Comparison of ENCODE assay signal across 19 mouse cellular contexts in the genomic region with DNA sequence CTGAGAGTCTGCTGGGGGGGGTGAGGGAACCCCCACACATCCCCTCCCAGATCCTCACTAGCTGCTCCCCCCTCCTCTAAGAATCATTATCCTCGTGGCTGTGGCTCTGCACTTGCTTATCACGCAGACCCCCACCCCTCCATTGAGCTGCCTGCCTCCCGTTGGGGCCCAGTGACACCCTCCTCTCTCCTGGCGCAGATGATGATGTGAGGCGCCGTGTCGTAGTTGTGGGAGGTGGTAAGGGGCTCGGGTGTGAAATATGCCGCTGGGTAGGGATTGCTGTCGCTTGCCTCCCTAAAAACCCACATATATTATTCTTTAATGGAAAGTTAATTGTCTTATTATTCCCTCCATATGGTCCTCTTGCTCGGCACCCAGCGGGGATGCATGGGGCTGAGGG. TPM values are rescaled to one million over a fixed set of nuclear protein-coding genes. Genes with fewer than 3 reads are reported as not detected.
A peak's percentile ranks its signal among the peaks of the same experiment; 100 is the strongest.
DNase-seq lines count a peak whose midpoint lies in the region; ATAC-seq lines count a peak whose summit lies in the region.
"Had no signal": no experiment of that assay in that cellular context is flagged by ENCODE, and none has a peak within 500 bp of the region (broad histone marks: within the 10 kb centered on the region; RNA-seq: fewer than 3 reads in every experiment).

No protein-coding gene starts in this region.

- H3K27ac ChIP-seq in heart, embryonic 10.5 days: peak overlapping the region; percentile 77; the same call in 1 of the 2 replicates
- H3K27ac ChIP-seq in heart, embryonic 12.5 days (ENCODE audit: poor library complexity, severe bottlenecking): no peak overlapping the region
- H3K27ac ChIP-seq in forebrain, embryonic 14.5 days (ENCODE audit: low read depth, low read length): 0 out of 2 replicates have a peak overlapping the region, but pooled peaks have one; percentile 14
- H3K27ac ChIP-seq in hindbrain, embryonic 14.5 days: peak overlapping the region; percentile 77
- peak overlapping the region; percentile 54; the same call in 1 of the 2 replicates for H3K27ac ChIP-seq in neural tube, embryonic 12.5 days
- H3K27ac ChIP-seq: lung, embryonic 15.5 days had no signal

- no peak overlapping the region for H3K4me3 ChIP-seq in heart, embryonic 10.5 days
- no peak overlapping the region for H3K4me3 ChIP-seq in heart, embryonic 12.5 days
- H3K4me3 ChIP-seq in forebrain, embryonic 14.5 days (ENCODE audit: low read depth, low read length): no peak overlapping the region
- no peak overlapping the region for H3K4me3 ChIP-seq in hindbrain, embryonic 14.5 days (replicated peaks; ENCODE audit: low read length)
- H3K4me3 ChIP-seq in neural tube, embryonic 12.5 days: no peak overlapping the region
- H3K4me3 ChIP-seq: embryonic facial prominence, embryonic 12.5 days; lung, embryonic 15.5 days had no signal

- peaks cover 31% of the 10 kb centered on the region; the same call in 1 of the 2 replicates for H3K27me3 ChIP-seq in heart, embryonic 10.5 days (ENCODE audit: insufficient read depth, poor library complexity, severe bottlenecking)
- H3K27me3 ChIP-seq in heart, embryonic 12.5 days (replicated peaks): peaks cover 38% of the 10 kb centered on the region
- no peaks in the 10 kb centered on the region for H3K27me3 ChIP-seq in forebrain, embryonic 14.5 days (replicated peaks; ENCODE audit: control insufficient read depth, insufficient read depth, low read length)
- H3K27me3 ChIP-seq in hindbrain, embryonic 14.5 days (ENCODE audit: control insufficient read depth, insufficient read depth, low read length): no peaks in the 10 kb centered on the region
- no peaks in the 10 kb centered on the region for H3K27me3 ChIP-seq in neural tube, embryonic 12.5 days (replicated peaks)

- no peak for ATAC-seq in heart, embryonic 12.5 days (ENCODE audit: insufficient number of reproducible peaks, low FRiP score)
- ATAC-seq in forebrain, embryonic 14.5 days: peak; percentile 30; the same call in 1 of the 2 replicates
- ATAC-seq in hindbrain, embryonic 14.5 days (ENCODE audit: low FRiP score): peak; percentile 51
- peak; percentile 26; the same call in 1 of the 2 replicates for ATAC-seq in neural tube, embryonic 12.5 days (ENCODE audit: low FRiP score, low read depth)
- no peak for ATAC-seq in cerebellum, adult (ENCODE audit: insufficient number of reproducible peaks, low FRiP score, low TSS enrichment)

- WGBS in heart, embryonic 10.5 days: 52% methylated on average over 12 of the region's 12 CpGs
- WGBS in heart, embryonic 12.5 days: 52% methylated on average over 12 of the region's 12 CpGs
- WGBS in forebrain, embryonic 14.5 days: 55% methylated on average over 12 of the region's 12 CpGs
- WGBS in hindbrain, embryonic 14.5 days: 33% methylated on average over 12 of the region's 12 CpGs
- 36% methylated on average over 12 of the region's 12 CpGs for WGBS in neural tube, embryonic 12.5 days

- no peak overlapping the region for H3K9ac ChIP-seq in heart, embryonic 12.5 days
- H3K9ac ChIP-seq in forebrain, embryonic 14.5 days (ENCODE audit: low read length): no peak overlapping the region
- H3K9ac ChIP-seq in hindbrain, embryonic 14.5 days: no peak overlapping the region
- no peak overlapping the region for H3K9ac ChIP-seq in neural tube, embryonic 12.5 days
- H3K9ac ChIP-seq: embryonic facial prominence, embryonic 12.5 days; lung, embryonic 15.5 days had no signal

- H3K9me3 ChIP-seq in heart, embryonic 10.5 days: no peaks in the 10 kb centered on the region
- no peaks in the 10 kb centered on the region for H3K9me3 ChIP-seq in heart, embryonic 12.5 days (replicated peaks)
- H3K9me3 ChIP-seq in forebrain, embryonic 14.5 days (replicated peaks; ENCODE audit: control insufficient read depth, low read length): no peaks in the 10 kb centered on the region
- no peaks in the 10 kb centered on the region for H3K9me3 ChIP-seq in hindbrain, embryonic 14.5 days (ENCODE audit: control insufficient read depth, low read length)
- H3K9me3 ChIP-seq in neural tube, embryonic 12.5 days: no peaks in the 10 kb centered on the region
- H3K9me3 ChIP-seq: embryonic facial prominence, embryonic 12.5 days; lung, embryonic 15.5 days had no signal

- no peak overlapping the region for H3K4me2 ChIP-seq in heart, embryonic 12.5 days
- no peak overlapping the region for H3K4me2 ChIP-seq in forebrain, embryonic 14.5 days (ENCODE audit: low read length)
- peak overlapping the region; percentile 23; the same call in 1 of the 2 replicates for H3K4me2 ChIP-seq in hindbrain, embryonic 14.5 days (replicated peaks)
- peak overlapping the region; percentile 33 for H3K4me2 ChIP-seq in neural tube, embryonic 12.5 days (replicated peaks)
- H3K4me2 ChIP-seq: embryonic facial prominence, embryonic 12.5 days; liver, embryonic 11.5 days; lung, embryonic 15.5 days had no signal

- peaks cover 3% of the 10 kb centered on the region; the same call in 1 of the 2 replicates for H3K36me3 ChIP-seq in heart, embryonic 10.5 days
- H3K36me3 ChIP-seq in heart, embryonic 12.5 days: no peaks in the 10 kb centered on the region
- no peaks in the 10 kb centered on the region for H3K36me3 ChIP-seq in forebrain, embryonic 14.5 days (ENCODE audit: control insufficient read depth, insufficient read depth, low read length)
- no peaks in the 10 kb centered on the region for H3K36me3 ChIP-seq in hindbrain, embryonic 14.5 days (replicated peaks; ENCODE audit: control insufficient read depth, insufficient read depth)
- no peaks in the 10 kb centered on the region for H3K36me3 ChIP-seq in neural tube, embryonic 12.5 days
- H3K36me3 ChIP-seq: embryonic facial prominence, embryonic 12.5 days; lung, embryonic 15.5 days had no signal

- no peak for DNase-seq in heart, embryonic 10.5 days (ENCODE audit: low spot score)
- no peak for DNase-seq in forebrain, embryonic 14.5 days (ENCODE audit: low spot score)
- DNase-seq in hindbrain, embryonic 14.5 days (ENCODE audit: low spot score): no peak
- no peak for DNase-seq in adrenal gland, adult 18-20 months (ENCODE audit: low spot score in 2 of 2)
- no peak for DNase-seq in frontal cortex, postnatal 25 days (ENCODE audit: low spot score in 2 of 2)
- DNase-seq: adrenal gland, adult 8-10 months; cerebellum, adult 2 months; heart, adult 18-20 months; kidney, adult 9 months; kidney, postnatal 36 days; layer of hippocampus, adult 9-11 months; spleen, adult 18-20 months; thymus, adult 18-20 months had no signal

- peaks cover 96% of the 10 kb centered on the region for H3K4me1 ChIP-seq in heart, embryonic 10.5 days
- peaks cover 70% of the 10 kb centered on the region for H3K4me1 ChIP-seq in heart, embryonic 12.5 days (replicated peaks)
- H3K4me1 ChIP-seq in forebrain, embryonic 14.5 days (ENCODE audit: control insufficient read depth, insufficient read depth, low read length): peaks cover 51% of the 10 kb centered on the region
- H3K4me1 ChIP-seq in hindbrain, embryonic 14.5 days (replicated peaks; ENCODE audit: control insufficient read depth, insufficient read depth, low read length): peaks cover 81% of the 10 kb centered on the region
- H3K4me1 ChIP-seq in neural tube, embryonic 12.5 days: peaks cover 66% of the 10 kb centered on the region

RNA-seq across cellular contexts. Expression of a gene that starts 31.0 kb away (rescaled TPM):
- 6.8 TPM in 2 replicates for polyA plus RNA-seq in heart, embryonic 10.5 days (2016; fragmentation: Nextera tagmentation; extraction: Ambion mirVana)
- 5.9 and 6.2 TPM in 2 replicates for polyA plus RNA-seq in heart, embryonic 12.5 days (2016; fragmentation: Nextera tagmentation; extraction: Ambion mirVana)
- polyA plus RNA-seq in forebrain, embryonic 14.5 days (2014; fragmentation: Nextera tagmentation; extraction: Ambion mirVana): 4.2 and 4.3 TPM in 2 replicates
- 6.8 and 7.7 TPM in 2 replicates for polyA plus RNA-seq in hindbrain, embryonic 14.5 days (2014; fragmentation: Nextera tagmentation; extraction: Ambion mirVana)
- polyA plus RNA-seq in neural tube, embryonic 12.5 days (2016; fragmentation: Nextera tagmentation; extraction: Ambion mirVana): 5.4 and 5.8 TPM in 2 replicates
- 1 to 10 TPM; 5.8 to 6.9 TPM for total RNA-seq in adrenal gland, adult 18-20 months (2021)

Comparison
In these comparisons a context has a peak if more than half of its experiments do, and no peak if none do; other contexts are left out.
1. ATAC-seq: peak in forebrain, embryonic 14.5 days (single experiment), hindbrain, embryonic 14.5 days (single experiment) and neural tube, embryonic 12.5 days (single experiment); none in heart, embryonic 12.5 days (single experiment) and cerebellum, adult (single experiment).
2. H3K4me2 ChIP-seq: peak in hindbrain, embryonic 14.5 days (single experiment) and neural tube, embryonic 12.5 days (single experiment); none in heart, embryonic 12.5 days (single experiment) and forebrain, embryonic 14.5 days (single experiment).